Mouse (Mus musculus) hindbrain, embryonic 15.5 days (tissue): ENCODE data around the gene Grk5. TPM values are rescaled to one million over a fixed set of nuclear protein-coding genes. Genes with fewer than 3 reads are reported as not detected.

ENCODE experiments used
- ATAC-seq: fragments of 200-750 bp; cut with Nextera tagmentation; 2 replicates; pipeline ENCODE4 v1.8.0; 2017; ENCODE audit warnings: low read depth, moderate number of reproducible peaks, moderate TSS enrichment; ENCODE audit not compliant: low FRiP score
- H3K27ac ChIP-seq: fragments of 300-500 bp; sonication (generic); replicated peaks from 2 replicates; pipeline ENCODE4 v1.5.1; 2015; ENCODE audit warnings: mild to moderate bottlenecking, inconsistent platforms
- H3K27me3 ChIP-seq: fragments of 300-500 bp; sonication (generic); 2 replicates; pipeline ENCODE4 v1.6.1; 2015; ENCODE audit warnings: control low read depth, inconsistent platforms
- H3K36me3 ChIP-seq: fragments of 300-500 bp; sonication (generic); 2 replicates; pipeline ENCODE4 v1.6.1; 2015; ENCODE audit warnings: control low read depth, inconsistent platforms
- H3K4me1 ChIP-seq: fragments of 300-500 bp; sonication (generic); replicated peaks from 2 replicates; pipeline ENCODE4 v1.6.1; 2015; ENCODE audit warnings: control low read depth, inconsistent platforms
- H3K4me2 ChIP-seq: fragments of 300-500 bp; sonication (generic); 2 replicates; pipeline ENCODE4 v1.6.1; 2015; ENCODE audit warnings: moderate library complexity, mild to moderate bottlenecking, inconsistent platforms
- H3K4me3 ChIP-seq: fragments of 300-500 bp; sonication (generic); 2 replicates; pipeline ENCODE4 v1.5.1; 2015; ENCODE audit warnings: mild to moderate bottlenecking, inconsistent platforms
- H3K9ac ChIP-seq: fragments of 300-500 bp; sonication (generic); 2 replicates; pipeline ENCODE4 v1.6.1; 2015; ENCODE audit warnings: inconsistent platforms
- H3K9me3 ChIP-seq: fragments of 300-500 bp; sonication (generic); 2 replicates; pipeline ENCODE4 v1.6.1; 2016; ENCODE audit warnings: control low read depth, inconsistent platforms
- whole genome bisulfite sequencing: fragments of 180-500 bp; shearing (Covaris S2); methylation state at CpG from one replicate; pipeline ENCODE4 v1.1.7; 2015; 5-methylcytosine and 5-hydroxymethylcytosine counted together
- polyA plus RNA-seq: library from polyadenylated mRNA; unstranded; fragments of >200 nt; fragmentation: Nextera tagmentation; extraction: Ambion mirVana; gene quantifications from 2 replicates; pipeline ENCODE4 v1.2.1, GENCODE M21; 2015

The Grk5 gene
- polyA plus RNA-seq, 1 experiment from 2014 or later: 1.6 TPM

DNA sequence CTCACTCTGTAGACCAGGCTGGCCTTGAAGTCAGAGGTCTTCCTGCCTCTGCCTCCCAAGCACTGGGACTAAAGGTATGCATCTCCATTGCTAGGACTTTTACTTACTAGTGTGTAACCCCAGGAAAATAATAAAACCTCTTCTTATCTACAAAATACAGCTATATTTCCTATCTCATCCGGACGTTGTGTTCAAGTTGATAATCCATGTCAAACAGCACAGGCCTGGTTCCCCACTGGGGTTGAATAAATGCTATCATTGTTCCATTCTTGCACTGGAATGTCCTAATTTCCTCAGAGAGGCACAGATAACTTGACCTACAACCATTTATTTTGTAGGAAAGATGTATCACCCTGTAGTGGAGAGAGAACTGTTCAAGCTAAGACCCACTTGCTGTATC lies 1.9 kb upstream of the Grk5 start:
- Histone ChIP-seq H3K4me3 (no peak overlapping the region), H3K9me3 (no peaks in the 10 kb centered on the region), H3K36me3 (no peaks in the 10 kb centered on the region), H3K27me3 (no peaks in the 10 kb centered on the region), H3K27ac (no peak overlapping the region), H3K4me2 (no peak overlapping the region), H3K9ac (no peak overlapping the region), H3K4me1 (peaks cover 23% of the 10 kb centered on the region)
- WGBS: 88% methylated on average over 2 of the region's 2 CpGs
- ATAC-seq: no peak

DNA sequence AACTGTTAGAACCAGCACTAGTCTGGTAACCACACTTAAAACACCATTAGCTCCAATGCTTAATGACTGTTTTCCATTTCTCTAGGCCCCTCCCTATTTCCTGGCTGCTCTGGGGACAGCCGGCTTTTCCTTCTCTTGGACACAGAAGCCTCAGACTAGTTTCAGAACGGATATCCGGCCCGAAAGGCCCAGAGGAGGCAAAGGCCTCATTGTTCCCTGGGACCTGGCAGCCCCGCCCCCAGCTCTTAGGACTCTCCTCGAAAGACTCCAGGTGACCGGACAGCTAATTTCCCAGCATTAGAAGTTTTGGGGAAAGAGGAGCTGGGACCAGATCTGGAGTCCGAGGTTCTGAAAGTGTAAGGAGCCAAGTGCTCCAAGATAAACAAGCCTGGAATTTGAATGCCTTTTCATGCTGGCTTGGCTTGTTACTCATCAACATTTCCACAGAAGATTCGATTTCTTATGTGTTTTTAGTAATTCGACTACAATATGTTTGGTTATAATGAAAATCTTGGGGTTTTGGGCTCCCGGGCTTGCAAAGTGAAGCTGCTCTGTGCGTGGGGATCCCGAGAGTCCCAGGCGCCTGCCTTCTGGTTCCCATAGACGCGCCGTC lies 342 bp upstream of the Grk5 start:
- Histone ChIP-seq H3K9ac (peak overlapping the region; percentile 89; the same call in 1 of the 2 replicates), H3K27ac (peak overlapping the region; percentile 97), H3K4me3 (peak overlapping the region; percentile 97), H3K4me1 (peaks cover 24% of the 10 kb centered on the region), H3K9me3 (no peaks in the 10 kb centered on the region), H3K27me3 (no peaks in the 10 kb centered on the region), H3K36me3 (no peaks in the 10 kb centered on the region), H3K4me2 (peak overlapping the region; percentile 76)
- 5% methylated on average over 17 of the region's 17 CpGs for WGBS
- ATAC-seq: 0 out of 2 replicates have a peak, but pooled peaks have one; percentile 6

DNA sequence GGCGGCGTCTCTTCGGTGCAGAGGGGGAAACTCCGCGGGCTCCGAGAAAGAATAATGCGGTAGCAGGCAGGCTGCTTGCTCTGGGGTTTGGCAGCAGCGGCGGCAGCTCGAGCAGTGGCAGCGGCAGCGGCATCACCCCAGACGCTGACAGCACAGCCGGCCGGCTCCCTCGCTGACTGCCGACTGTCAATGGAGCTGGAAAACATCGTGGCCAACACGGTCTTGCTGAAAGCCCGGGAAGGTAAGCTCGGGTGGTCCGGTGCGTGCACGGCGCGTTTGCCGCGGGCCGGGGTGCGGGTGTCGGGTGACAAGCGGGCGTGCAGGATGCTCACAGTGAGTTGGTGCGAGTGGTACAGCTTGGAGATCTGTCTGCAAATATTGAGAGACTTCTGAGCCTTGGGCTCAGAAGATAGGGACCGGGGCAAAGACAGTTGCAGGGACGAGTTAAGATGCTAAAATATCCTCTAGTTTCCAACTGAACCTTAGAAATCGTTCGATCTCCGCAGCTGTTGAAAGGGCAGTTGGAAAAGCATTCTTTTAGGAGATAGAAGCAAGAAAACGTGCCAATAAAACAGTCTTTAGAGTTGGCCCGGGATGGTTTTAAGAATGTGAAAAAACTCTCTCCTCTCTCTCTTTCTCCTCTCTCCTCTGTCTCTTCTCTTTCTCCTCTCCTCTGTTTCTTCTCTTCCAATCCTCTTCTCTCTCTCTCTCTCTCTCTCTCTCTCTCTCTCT lies 1.0 kb downstream of the Grk5 start:
- peak overlapping the region; percentile 97 for H3K4me3 ChIP-seq
- no peaks in the 10 kb centered on the region for H3K9me3 ChIP-seq
- no peaks in the 10 kb centered on the region for H3K36me3 ChIP-seq
- H3K9ac ChIP-seq: peak overlapping the region; percentile 89
- WGBS: under 1% methylated on average over 40 of the region's 41 CpGs
- peak; percentile 79 for ATAC-seq
- peak overlapping the region; percentile 76 for H3K4me2 ChIP-seq
- peaks cover 24% of the 10 kb centered on the region for H3K4me1 ChIP-seq
- no peaks in the 10 kb centered on the region for H3K27me3 ChIP-seq
- peak overlapping the region; percentile 97 for H3K27ac ChIP-seq

DNA sequence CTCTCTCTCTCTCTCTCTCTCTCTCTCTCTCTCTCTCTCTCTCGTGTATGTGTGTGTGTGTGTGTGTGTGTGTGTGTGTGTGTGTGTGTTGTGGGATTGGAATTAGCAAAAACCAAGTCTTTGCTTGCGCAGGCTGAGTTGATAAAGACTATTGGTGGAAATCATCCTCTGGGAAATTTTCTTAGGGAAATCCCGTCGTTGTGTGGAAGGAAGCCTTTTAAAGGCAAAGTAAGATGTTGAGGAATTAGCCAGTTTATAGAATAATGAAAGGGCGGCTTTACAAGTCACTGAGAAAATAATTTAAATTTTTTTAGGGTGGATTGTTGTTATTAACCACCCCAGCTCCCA lies 1.5 kb downstream of the Grk5 start:
- no peaks in the 10 kb centered on the region for H3K36me3 ChIP-seq
- WGBS: 14% methylated on average over 4 of the region's 5 CpGs
- peaks cover 24% of the 10 kb centered on the region for H3K4me1 ChIP-seq
- H3K9ac ChIP-seq: peak overlapping the region; percentile 39
- H3K4me2 ChIP-seq: peak overlapping the region; percentile 76
- peak overlapping the region; percentile 57; the same call in 1 of the 2 replicates for H3K27ac ChIP-seq
- no peak for ATAC-seq
- H3K9me3 ChIP-seq: no peaks in the 10 kb centered on the region
- no peaks in the 10 kb centered on the region for H3K27me3 ChIP-seq
- H3K4me3 ChIP-seq: peak overlapping the region; percentile 97

DNA sequence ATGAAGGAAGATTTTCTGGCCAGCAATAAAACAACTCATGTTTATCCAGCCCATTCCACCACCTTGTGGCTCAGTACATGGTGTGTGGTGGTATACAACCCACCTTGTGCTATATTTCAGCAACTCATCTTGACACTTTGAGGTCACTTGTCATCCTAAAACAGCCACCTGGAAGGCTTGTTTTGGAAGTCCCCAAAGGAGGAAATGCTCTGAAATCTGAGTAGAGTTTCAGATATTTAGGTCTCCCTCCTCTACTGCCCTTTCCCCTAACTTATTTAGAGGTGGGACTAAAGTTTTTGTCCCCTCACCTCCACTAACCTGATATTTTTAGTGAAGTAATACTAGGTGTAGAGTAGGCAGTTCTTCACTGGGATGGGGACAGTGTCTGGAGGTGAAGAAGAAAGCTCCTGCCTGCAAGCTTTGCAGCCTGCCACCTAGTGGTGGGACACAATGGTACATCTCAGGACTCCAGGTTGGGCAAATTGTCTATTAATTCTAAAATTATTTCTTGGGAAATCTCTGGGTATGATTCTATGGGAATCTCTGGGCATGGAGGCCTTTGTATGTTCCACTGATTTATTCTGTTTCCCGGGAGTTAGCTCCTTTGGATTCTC lies 2.5 kb downstream of the Grk5 start:
- Histone ChIP-seq H3K4me2 (peak overlapping the region; percentile 76), H3K9ac (no peak overlapping the region), H3K36me3 (no peaks in the 10 kb centered on the region), H3K27ac (no peak overlapping the region), H3K9me3 (no peaks in the 10 kb centered on the region), H3K4me1 (peaks cover 24% of the 10 kb centered on the region), H3K27me3 (no peaks in the 10 kb centered on the region), H3K4me3 (peak overlapping the region; percentile 97)
- 44% methylated on average over 1 of the region's 1 CpGs for WGBS
- no peak for ATAC-seq

DNA sequence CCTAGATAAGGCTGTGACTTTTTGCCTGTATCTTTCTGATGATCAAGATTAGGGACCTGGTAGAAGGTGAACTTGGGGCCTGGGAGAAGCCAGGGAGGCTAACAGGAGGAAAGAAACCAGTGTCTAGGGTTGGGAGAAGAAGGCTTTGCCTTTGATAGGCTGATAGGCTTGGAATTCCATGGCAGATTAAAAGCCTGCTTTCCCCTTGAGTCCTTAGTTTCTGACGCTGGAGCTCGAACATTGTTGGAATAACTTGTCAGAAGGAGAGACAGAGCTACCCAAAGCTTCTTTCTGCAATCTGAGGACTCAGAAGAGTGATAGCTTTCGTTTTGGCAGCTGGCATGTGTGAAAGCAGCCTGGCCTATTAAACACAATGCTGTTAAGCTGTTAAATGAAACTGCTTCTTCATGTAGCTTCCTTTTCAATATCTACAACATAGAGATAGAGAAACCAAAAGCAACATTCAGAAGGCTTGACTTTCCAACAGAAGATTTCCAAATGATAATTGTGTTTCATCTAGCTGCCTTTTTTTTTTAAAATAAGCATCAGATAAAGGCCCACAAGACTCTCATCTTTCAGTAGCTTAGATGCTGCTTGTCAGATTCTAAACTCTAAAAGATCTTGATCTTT lies 5.8 kb downstream of the Grk5 start:
- no peaks in the 10 kb centered on the region for H3K9me3 ChIP-seq
- H3K4me1 ChIP-seq: peaks cover 16% of the 10 kb centered on the region
- ATAC-seq: no peak
- no peaks in the 10 kb centered on the region for H3K36me3 ChIP-seq
- no peak overlapping the region for H3K9ac ChIP-seq
- 48% methylated on average over 3 of the region's 3 CpGs for WGBS
- no peak overlapping the region for H3K4me3 ChIP-seq
- H3K27ac ChIP-seq: no peak overlapping the region
- H3K27me3 ChIP-seq: no peaks in the 10 kb centered on the region
- no peak overlapping the region for H3K4me2 ChIP-seq

DNA sequence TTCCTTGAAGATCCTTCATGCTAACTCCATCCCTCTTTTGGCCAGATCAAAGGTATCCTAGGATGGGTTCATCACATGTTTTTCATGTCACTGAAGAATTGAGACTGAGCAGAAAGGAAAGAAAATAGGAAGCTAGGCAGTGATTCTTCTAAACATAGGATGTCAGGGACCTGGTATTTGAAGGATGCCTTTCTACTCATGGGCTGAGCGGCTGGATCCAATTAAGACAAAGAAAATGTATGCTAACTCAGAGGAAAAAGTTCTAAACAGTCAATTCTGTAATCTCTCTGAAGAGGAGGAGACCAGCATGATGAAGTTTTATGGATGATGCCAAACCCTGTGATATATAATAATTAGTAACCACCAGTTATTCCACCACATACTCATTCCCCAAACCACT lies 13.6 kb downstream of the Grk5 start:
- H3K27ac ChIP-seq: no peak overlapping the region
- no peak overlapping the region for H3K4me3 ChIP-seq
- no peak for ATAC-seq
- 79% methylated on average over 1 of the region's 1 CpGs for WGBS
- no peak overlapping the region for H3K4me2 ChIP-seq
- no peaks in the 10 kb centered on the region for H3K4me1 ChIP-seq
- no peak overlapping the region for H3K9ac ChIP-seq
- no peaks in the 10 kb centered on the region for H3K27me3 ChIP-seq
- H3K36me3 ChIP-seq: no peaks in the 10 kb centered on the region
- no peaks in the 10 kb centered on the region for H3K9me3 ChIP-seq

DNA sequence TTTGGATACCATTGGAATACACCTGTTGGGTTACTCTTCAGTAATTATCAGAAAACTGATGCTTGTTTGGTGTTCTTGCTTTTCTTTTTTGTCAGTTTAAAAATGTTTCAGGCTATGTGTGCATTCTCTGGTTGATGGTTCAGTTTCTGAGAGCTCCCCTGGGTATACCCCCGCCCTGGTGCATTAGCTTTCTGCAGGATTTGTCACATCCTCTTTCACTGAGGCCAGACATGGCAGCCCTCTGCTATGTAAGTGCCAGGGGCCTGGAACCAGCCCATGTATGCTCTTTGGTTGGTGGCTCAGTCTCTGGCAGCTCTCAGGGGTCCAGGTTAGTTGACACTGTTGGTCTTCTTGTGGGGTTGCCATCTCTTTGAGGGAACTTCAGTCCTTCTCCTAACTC lies 14.4 kb downstream of the Grk5 start:
- H3K4me1 ChIP-seq: no peaks in the 10 kb centered on the region
- no peaks in the 10 kb centered on the region for H3K36me3 ChIP-seq
- H3K9me3 ChIP-seq: no peaks in the 10 kb centered on the region
- H3K9ac ChIP-seq: no peak overlapping the region
- H3K27ac ChIP-seq: no peak overlapping the region
- 95% methylated on average over 1 of the region's 1 CpGs for WGBS
- H3K27me3 ChIP-seq: no peaks in the 10 kb centered on the region
- no peak for ATAC-seq
- H3K4me2 ChIP-seq: no peak overlapping the region
- no peak overlapping the region for H3K4me3 ChIP-seq

DNA sequence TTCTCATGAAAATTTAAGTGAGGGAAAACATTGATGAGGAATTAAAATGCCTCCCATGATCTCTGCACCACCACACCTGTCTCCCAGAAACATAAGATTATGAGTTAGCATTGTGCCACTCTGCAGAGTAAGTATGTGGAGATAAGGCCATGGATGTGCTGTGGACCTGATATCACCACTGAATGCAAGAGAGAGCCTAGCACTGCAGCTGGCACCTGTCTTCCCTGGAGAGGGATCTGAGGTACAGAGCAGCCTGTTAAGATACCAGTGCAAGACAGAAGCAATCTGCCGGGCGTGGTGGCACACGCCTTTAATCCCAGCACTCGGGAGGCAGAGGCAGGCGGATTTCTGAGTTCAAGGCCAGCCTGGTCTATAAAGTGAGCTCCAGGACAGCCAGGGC lies 15.9 kb downstream of the Grk5 start:
- no peaks in the 10 kb centered on the region for H3K4me1 ChIP-seq
- 97% methylated on average over 5 of the region's 5 CpGs for WGBS
- no peaks in the 10 kb centered on the region for H3K9me3 ChIP-seq
- H3K27ac ChIP-seq: no peak overlapping the region
- no peaks in the 10 kb centered on the region for H3K27me3 ChIP-seq
- no peak for ATAC-seq
- H3K36me3 ChIP-seq: no peaks in the 10 kb centered on the region
- no peak overlapping the region for H3K4me2 ChIP-seq
- H3K9ac ChIP-seq: no peak overlapping the region
- no peak overlapping the region for H3K4me3 ChIP-seq

DNA sequence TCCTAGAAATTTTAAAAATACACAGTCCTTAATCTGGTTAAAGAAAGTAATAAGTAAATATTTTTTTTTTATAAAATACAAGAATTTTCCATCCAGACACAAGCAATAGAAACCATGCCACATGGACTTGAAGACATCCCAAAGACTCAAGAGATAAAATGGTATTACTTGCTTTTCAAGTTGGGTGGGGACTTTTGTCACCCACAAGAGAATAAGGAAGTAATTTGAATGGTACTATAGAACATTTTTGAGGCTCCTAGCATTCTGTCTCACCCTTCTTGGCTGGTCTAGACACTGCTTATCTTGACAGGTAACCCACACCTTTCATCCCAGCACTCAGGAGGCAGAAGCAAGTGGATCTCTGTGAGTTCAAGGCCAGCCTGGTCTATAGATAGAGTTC lies 20.8 kb downstream of the Grk5 start:
- Histone ChIP-seq H3K27ac (no peak overlapping the region), H3K4me2 (no peak overlapping the region), H3K4me3 (no peak overlapping the region), H3K9ac (no peak overlapping the region), H3K36me3 (no peaks in the 10 kb centered on the region), H3K4me1 (no peaks in the 10 kb centered on the region), H3K27me3 (no peaks in the 10 kb centered on the region), H3K9me3 (no peaks in the 10 kb centered on the region)
- ATAC-seq: no peak

DNA sequence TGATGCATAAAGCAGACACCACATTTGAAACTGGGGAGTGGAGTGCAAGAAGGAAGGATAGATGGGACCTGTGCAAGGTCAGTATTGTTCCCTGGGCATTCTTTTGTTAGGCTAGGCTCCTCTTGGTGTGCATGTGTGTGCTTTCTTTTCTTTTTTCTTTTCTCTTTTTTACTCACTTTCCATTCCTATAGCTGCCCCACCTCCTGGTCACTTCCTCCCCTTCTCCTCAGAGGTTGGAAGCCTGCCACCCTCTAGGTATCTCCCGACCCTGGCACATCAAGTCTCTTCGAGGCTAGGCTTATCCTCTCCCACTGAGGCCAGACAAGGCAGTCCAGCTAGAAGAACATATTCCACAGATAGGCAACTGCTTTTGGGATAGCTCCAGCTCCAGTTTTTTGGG lies 22.1 kb downstream of the Grk5 start:
- 72% methylated on average over 2 of the region's 2 CpGs for WGBS
- no peak for ATAC-seq

DNA sequence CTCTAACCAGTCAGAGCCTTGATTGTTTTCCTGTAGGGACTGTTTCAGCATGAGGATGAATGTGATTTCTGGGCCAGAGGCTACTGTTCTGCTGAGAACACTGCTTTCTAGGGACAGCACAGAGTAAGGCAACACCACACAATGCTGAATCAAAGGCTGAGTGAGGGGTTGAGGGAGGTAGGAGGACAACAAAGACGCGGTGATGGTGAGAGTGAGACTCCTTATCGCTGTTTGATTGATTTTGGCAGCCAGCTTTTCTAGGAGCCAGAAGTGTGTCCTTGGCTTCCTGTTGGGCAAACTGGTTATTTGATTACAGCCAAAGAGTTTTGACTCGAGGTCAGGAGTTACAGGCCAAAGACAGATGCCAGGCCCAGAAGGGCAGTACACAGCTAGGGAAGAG lies 25.7 kb downstream of the Grk5 start:
- Histone ChIP-seq H3K36me3 (no peaks in the 10 kb centered on the region), H3K4me3 (no peak overlapping the region), H3K9ac (no peak overlapping the region), H3K27me3 (no peaks in the 10 kb centered on the region), H3K9me3 (no peaks in the 10 kb centered on the region), H3K27ac (no peak overlapping the region), H3K4me2 (no peak overlapping the region), H3K4me1 (no peaks in the 10 kb centered on the region)
- 62% methylated on average over 4 of the region's 4 CpGs for WGBS
- no peak for ATAC-seq

More for the DNA sequence above, 22.1 kb downstream of the Grk5 start:
- H3K9ac ChIP-seq: no peak overlapping the region
- H3K36me3 ChIP-seq: no peaks in the 10 kb centered on the region
- H3K4me1 ChIP-seq: no peaks in the 10 kb centered on the region
- no peaks in the 10 kb centered on the region for H3K27me3 ChIP-seq
- no peak overlapping the region for H3K27ac ChIP-seq
- H3K9me3 ChIP-seq: no peaks in the 10 kb centered on the region
- no peak overlapping the region for H3K4me2 ChIP-seq
- no peak overlapping the region for H3K4me3 ChIP-seq
